Mouse (Mus musculus): ENCODE measurements at regions not wholly inside any gene's neighbourhood (a gene's known extent, or its start where the extent isn't known, plus 50 kb on each side); places are given as distances from the start of the nearest gene placed in this dataset.

GRCm38 (mm10) chr6:4167757-4168156 lies 81.0 kb upstream of the Bet1 start:
- TF ChIP-seq POLR2A (IDR thresholded peaks at IDR 0.05; ENCODE audit: borderline replicate concordance, low read depth, low read length) = no peak
- TF ChIP-seq CTCF (IDR thresholded peaks at IDR 0.05; ENCODE audit: low read depth, low read length) = no peak
